9 mouse cellular contexts compared by ENCODE assay signal in the genomic region with DNA sequence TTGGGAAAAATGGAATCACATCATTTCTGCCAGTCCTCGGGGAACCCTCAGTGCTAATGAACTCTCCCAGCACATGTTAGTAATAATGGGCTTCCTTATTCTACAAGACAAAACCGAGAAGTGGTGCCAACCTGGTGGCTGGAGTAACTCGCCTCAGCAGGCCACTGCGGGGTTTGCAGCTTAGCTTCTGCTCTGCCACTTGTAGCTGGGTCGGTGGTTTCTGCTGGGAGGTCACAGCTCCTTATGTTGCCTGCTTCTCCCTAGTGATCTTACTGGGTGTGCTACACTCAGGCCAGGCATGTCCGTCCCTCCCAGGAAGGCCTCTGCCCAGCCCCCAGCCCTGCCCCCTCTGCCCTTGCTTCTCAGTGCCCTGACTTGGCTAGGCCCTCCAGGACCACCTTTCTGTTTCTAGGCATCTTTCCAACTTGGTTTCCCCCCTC.
DNase-seq lines count a peak whose midpoint lies in the region; ATAC-seq and TF ChIP-seq lines count a peak whose summit lies in the region.
"Had no signal": no experiment of that assay in that cellular context is flagged by ENCODE, and none has a peak within 500 bp of the region (broad histone marks: within the 10 kb centered on the region; RNA-seq: fewer than 3 reads in every experiment).

No protein-coding gene starts in this region.

- H3K4me3 ChIP-seq in lung, embryonic 16.5 days (ENCODE audit: low read length), result no peak overlapping the region
- no peak overlapping the region for H3K4me3 ChIP-seq in limb, embryonic 14.5 days (replicated peaks; ENCODE audit: low read length)

- H3K9me3 ChIP-seq in lung, embryonic 16.5 days (ENCODE audit: control insufficient read depth, low read length), result no peaks in the 10 kb centered on the region
- no peaks in the 10 kb centered on the region for H3K9me3 ChIP-seq in limb, embryonic 14.5 days (ENCODE audit: control insufficient read depth, low read length)

- peak; percentile 13 for DNase-seq in adrenal gland, postnatal 10 days
- DNase-seq in adrenal gland, adult 8-10 months, result no peak
- no peak for DNase-seq in lung, postnatal 14 days
- peak; percentile 58 for DNase-seq in limb, embryonic 14.5 days (ENCODE audit: low spot score)
- no peak for DNase-seq in thymus, postnatal 14 days
- DNase-seq in MN1 (ENCODE audit: low spot score), result no peak

- 20% methylated on average over 6 of the region's 6 CpGs for WGBS in lung, embryonic 16.5 days
- WGBS in limb, embryonic 14.5 days, result 13% methylated on average over 6 of the region's 6 CpGs

- TF ChIP-seq POLR2A in limb, embryonic 14.5 days (IDR thresholded peaks at IDR 0.05; ENCODE audit: borderline replicate concordance, extremely low read depth, insufficient read depth, insufficient read length), result no peak

- H3K9ac ChIP-seq in lung, embryonic 16.5 days (ENCODE audit: low read length), result no peak overlapping the region
- H3K9ac ChIP-seq in limb, embryonic 14.5 days (ENCODE audit: low read depth, low read length, severe bottlenecking), result no peak overlapping the region

- no peaks in the 10 kb centered on the region for H3K27me3 ChIP-seq in lung, embryonic 16.5 days (ENCODE audit: control insufficient read depth, insufficient read depth, low read depth, low read length)
- H3K27me3 ChIP-seq in limb, embryonic 14.5 days (ENCODE audit: control insufficient read depth, insufficient read depth, low read length), result no peaks in the 10 kb centered on the region

- no peaks in the 10 kb centered on the region for H3K36me3 ChIP-seq in lung, embryonic 16.5 days (ENCODE audit: control insufficient read depth, insufficient read depth, low read length)
- H3K36me3 ChIP-seq in limb, embryonic 14.5 days (ENCODE audit: control insufficient read depth, insufficient read depth, low read length), result no peaks in the 10 kb centered on the region

- ATAC-seq in lung, embryonic 16.5 days (ENCODE audit: low read depth), result peak; percentile 63
- peak; percentile 88 to 94 for ATAC-seq in hematopoietic stem cell, adult 5-6 weeks (replicated peaks in 1 of 2; ENCODE audit: insufficient read depth in 1 of 2, low FRiP score in 2 of 2, low TSS enrichment in 1 of 2, low read depth in 1 of 2, poor library complexity in 2 of 2, severe bottlenecking in 2 of 2)
- 0 out of 2 replicates have a peak, but pooled peaks have one; percentile 39 for ATAC-seq in limb, embryonic 14.5 days (ENCODE audit: low FRiP score, low read depth)

- H3K27ac ChIP-seq in lung, embryonic 16.5 days (ENCODE audit: low read length), result peak overlapping the region; percentile 71
- H3K27ac ChIP-seq in limb, embryonic 14.5 days (replicated peaks; ENCODE audit: low read depth, low read length), result peak overlapping the region; percentile 6; the same call in 1 of the 2 replicates
- H3K27ac ChIP-seq: kidney, postnatal 0 days had no signal

- no peak overlapping the region for H3K4me2 ChIP-seq in lung, embryonic 16.5 days (ENCODE audit: low read depth, low read length)
- H3K4me2 ChIP-seq in limb, embryonic 14.5 days (replicated peaks; ENCODE audit: low read depth, low read length, severe bottlenecking), result no peak overlapping the region

- peaks cover 17% of the 10 kb centered on the region for H3K4me1 ChIP-seq in lung, embryonic 16.5 days (replicated peaks; ENCODE audit: control insufficient read depth, insufficient read depth, low read length)
- H3K4me1 ChIP-seq in limb, embryonic 14.5 days (ENCODE audit: control insufficient read depth, insufficient read depth, low read length), result peaks cover 21% of the 10 kb centered on the region

Comparison
In these comparisons a context has a peak if more than half of its experiments do, and no peak if none do; other contexts are left out.
1. DNase-seq: peak in adrenal gland, postnatal 10 days (single experiment) and limb, embryonic 14.5 days (single experiment); none in adrenal gland, adult 8-10 months (single experiment), lung, postnatal 14 days (single experiment), thymus, postnatal 14 days (single experiment) and MN1 (single experiment).
2. ATAC-seq: peak in every context shown above with its lines; median percentile 91 in hematopoietic stem cell, adult 5-6 weeks; 63 in lung, embryonic 16.5 days; 39 in limb, embryonic 14.5 days.